Mouse (Mus musculus) CD8-positive naive resting alpha-beta T cell, adult 2 months (primary cell): ENCODE results near the gene Lonrf3.

Experiments used
- DNase-seq, 2 experiments: peaks; one replicate each; pipeline ENCODE4 v3.0.0; 2022; ENCODE audit warnings: low read depth in 2 of 2, low spot score in 2 of 2

The Lonrf3 gene

DNA sequence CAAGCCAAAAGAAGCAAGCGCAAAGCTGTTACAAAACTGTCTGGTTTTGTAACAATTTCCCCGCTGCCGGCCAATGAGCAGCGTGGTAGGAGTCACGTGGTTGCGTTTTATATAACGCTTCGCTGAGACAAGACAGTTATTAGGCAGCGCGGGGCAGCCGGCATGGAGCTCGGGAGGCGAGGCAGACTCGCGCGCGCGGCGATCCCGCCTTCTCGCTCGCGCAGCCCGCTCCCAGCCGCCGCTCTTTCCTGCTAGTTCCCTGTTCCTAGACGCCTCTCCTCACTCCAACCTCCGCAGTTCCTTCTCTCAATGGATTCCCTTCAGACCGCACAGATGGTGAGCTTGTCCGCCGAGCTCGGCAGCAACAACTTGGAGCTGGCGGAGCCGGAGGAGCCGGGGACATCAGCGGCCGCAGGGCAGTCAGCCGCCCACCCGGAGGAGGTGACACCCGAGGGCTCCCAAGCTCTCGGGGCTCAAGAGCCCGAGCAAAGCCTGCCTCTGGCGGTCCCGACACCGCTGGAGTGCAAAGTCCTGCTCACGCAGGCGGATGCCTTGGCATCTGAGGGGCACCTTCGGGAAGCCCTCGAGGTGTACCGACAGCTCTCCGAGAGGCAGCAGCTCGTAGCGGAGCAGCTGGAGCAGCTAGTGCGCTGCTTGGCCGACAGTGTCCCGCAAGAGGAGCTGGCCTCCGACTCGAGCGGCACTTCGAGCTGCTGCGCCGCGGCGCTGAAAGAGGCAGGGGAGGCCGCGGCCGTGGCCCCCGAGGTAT lies at the start of gene Lonrf3:
Gene Lonrf3 (plus strand): TSS at position 83 of the 769 bp plus-strand sequence.
- DNase-seq, result peak; percentile 1 to 27

DNA sequence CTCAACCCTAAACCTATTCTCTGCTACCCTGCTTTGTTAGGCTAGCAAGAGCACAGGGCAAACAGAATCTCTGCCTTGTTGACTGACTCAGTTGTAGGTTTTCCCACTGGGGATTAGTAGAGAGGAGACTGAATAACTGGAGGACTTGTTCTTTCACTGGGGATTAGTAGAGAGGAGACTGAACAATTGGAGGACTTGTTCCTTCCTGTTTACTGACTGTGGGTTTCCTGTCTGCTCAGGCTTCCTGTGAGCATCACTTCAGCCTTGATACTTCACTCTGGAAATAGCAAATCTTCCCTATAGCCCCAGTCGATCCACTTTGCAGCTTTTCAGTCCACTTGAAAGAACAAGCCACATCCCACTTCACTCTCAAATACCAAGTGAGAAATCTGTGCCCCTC lies 49.4 kb upstream of the Lonrf3 start:
- no peak for DNase-seq

DNA sequence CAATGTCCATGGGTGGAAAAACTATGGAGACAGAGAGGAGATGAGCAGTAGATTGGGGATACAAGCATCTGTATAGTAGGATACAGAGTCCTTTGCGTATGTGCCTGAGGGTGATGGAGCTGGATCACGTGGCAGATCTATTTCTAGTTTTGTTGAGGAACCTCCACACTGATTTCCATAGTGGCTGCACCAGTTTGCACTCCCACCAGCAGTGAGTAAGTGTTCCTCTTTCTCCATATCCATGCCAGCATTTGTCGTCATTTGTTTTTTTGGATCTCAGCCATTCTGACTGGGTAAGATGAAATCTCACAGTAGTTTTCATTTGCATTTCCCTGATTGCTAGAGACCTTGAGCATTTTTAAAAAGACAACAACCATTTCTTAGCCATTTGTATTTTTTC lies 16.7 kb upstream of the Lonrf3 start:
- no peak for DNase-seq

DNA sequence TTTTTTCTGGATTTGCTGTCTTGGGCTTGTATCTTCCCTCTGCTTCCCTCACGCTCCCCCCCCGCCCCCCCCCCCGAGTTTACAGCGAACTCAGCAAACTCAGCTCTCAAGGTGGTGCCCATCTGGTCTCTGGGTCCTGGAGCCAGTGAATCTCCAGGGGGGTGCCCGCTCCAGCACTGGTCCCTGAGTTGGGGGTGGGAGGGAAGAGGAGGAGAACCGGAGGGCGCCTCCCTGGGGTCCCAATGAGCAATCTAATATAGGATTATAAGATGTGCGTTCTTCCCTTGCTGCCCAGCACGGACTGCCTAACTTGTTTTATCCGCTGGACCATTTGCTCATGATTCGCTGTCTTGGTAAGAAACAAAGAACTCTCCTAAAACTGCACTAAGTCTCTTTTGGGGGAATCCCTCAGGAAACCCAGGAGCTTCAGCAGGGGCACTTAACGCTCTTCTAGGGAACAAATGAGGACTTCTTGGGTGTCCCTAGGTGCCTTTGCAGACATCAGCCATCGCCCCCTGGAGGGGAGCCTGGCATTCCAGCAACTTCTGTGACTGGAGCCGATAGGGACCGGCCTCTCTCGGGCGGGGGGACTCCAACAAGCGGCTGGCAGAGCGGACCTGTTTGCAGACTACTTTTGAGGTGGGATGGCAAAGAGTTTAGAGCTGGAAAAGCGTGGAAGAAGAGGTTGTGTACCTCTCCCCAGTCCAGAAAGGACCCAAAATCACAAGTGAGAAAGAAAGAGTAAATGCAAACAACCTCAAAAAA lies 480 bp upstream of the Lonrf3 start:
- peak in 1 of 2 experiments; percentile 4 for DNase-seq

DNA sequence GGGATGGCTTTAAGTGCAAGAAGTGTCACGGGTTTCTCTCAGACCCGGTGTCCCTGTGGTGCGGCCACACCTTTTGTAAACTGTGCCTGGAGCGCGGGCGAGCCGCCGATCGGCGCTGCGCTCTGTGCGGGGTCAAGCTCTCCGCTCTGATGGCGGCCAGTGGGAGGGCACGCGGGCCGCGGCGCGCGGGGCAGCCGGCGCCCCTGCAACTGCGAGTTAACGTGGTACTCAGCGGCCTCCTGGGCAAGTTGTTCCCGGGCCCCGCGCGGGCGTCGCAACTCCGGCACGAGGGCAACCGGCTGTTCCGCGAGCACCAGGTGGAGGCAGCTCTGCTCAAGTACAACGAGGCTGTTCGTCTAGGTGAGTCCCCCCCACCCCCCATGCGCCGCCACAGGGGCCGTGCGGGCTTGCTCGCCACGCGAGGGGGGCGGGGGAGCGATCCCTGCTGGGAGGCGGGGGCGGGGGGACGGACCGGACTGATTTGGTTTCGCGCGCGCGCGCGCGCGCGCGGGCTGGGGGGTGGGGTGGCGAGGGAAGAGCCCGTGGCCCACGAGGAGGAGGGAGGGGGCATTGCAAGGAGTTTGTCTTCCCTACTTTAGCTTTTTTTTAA lies 992 bp downstream of the Lonrf3 start:
- DNase-seq, result no peak

DNA sequence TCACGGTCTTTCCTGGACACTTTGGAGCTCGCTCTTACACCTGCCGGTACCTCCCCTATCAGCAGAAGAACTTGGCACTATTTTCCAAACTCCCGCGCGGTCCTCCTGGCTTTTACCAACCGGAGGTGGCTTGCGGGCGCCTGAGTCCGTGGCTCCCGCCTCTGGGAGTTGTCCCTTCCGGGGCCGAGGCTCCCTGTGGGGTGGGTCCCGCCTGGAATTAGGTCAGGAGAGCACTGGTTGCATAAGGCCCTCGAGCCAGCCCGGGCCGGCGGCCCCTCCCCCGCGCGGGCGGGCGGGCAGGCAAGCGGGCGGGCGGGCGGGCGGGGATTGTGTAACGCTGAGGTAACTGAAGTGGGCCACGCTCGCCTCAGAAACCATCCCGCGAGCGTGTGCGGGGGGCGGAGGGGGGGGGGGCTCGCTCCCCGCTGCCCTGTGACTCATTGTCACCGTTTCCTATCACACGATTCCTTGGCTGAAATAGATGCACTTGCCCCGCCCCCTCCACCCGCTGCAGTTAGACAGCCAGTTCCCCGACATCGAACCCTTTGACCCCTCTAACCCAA lies 1.8 kb downstream of the Lonrf3 start:
- peak in 1 of 2 experiments; percentile 4 for DNase-seq

DNA sequence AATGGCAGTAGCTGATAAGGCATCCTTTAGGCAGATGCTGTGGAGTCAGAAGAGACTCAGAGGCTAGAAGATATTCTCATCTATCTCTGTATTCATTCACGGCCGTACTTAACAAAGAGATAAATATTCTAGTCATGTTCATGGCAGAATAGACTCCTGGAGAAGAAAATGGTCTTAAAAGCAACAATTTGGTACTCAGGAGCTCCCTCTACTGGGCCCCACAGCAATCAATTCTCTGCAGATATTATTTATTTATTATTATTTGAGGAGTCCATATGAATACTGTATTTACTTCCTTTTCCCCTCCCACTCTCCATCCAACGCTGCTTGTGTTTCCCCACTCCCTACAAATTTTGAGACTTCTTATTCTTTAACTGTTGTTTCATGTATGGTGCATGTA lies 24.3 kb downstream of the Lonrf3 start:
- DNase-seq, result no peak

DNA sequence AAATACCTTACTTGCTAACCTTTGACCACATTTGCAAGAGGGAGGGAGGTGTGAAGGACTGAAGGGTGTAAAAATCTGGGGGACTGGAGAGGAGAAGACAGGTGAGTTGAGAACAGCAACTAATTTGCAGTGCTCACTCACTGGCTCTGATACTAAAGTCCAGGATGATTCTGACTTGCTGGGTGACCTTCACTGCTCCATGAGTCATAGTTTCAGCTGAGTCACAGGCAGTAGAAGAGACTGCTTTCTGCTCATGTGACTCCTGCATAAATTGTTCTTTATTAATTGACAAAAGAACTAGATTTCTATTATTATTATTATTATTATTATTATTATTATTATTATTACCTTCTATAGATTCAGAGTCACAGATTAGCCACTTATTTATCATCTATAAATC lies 57.2 kb downstream of the Lonrf3 start:
- no peak for DNase-seq

DNA sequence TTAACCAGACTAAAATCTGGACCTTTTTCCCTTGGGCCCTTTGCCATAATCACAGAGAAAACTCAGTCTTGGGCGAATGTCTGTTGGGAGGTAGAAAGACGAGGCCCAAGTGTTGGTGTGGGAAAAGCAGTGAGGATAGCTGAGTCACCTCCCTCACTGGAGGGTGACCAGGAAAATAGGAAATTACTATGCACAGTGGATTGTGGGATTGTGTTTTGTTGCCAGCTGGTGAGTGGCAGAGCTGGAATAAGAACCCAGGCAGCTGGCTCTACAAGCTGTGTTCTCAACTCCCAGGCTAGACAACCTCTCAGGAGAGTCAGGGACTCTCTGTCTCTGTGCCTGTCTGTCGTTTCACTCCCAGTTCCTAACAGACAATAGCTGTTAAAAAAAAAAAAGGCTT lies 61.8 kb downstream of the Lonrf3 start:
- DNase-seq, result no peak

DNA sequence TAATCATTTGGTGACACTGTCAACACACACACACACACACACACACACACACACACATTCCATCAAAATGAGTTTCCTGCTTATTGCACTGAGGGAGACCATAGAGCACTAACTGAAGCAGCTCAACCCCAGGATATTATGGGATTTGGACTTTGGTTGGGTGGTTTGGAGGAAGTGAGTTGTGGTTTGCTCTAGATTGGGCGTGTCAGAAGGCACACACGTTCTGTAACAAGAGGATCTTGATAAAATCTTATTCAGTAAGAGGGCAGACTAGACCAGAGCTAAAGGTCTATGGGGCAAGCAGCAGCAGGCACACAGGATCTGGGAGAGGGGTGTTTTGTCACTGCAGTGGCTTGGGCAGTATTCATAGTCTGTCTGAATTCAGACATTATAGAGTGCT lies 62.4 kb downstream of the Lonrf3 start:
- no peak for DNase-seq

DNA sequence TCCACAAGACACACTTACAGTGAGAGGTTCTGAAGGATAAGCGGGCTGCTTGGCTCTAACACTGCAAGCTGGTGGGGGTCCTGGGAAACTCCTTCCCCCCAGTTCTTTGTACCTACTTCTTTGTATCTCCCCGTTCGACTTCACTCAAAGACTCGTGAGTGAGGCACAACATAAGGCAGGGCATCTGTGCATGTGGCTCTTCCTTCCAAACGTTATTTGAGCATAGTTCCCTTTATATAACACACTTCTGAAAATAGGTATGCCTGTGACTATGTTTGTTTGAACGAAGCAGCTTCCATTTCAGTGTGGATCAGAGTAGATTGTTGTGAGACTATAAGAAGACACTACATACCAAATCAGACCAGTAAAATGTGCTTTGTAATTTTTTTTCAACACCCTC lies 64.5 kb downstream of the Lonrf3 start:
- no peak for DNase-seq

DNA sequence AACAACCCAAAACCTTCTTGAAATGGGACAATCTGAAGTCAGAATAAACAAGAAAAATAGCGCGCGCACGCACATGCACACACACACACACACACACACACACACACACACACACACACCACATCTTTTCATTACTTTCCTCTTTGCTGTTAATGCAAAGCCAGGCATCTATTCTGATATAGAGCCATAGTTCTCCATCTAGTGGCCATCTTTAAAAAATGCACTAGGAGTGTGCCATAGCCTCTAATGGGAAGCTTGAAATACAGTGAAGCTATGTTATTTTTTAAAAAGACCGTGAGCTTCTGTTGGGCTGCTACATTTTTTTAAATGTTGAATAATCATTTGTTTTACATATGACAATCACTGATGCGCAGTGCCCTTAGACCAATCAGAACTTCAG lies 65.1 kb downstream of the Lonrf3 start:
- DNase-seq, result no peak

DNA sequence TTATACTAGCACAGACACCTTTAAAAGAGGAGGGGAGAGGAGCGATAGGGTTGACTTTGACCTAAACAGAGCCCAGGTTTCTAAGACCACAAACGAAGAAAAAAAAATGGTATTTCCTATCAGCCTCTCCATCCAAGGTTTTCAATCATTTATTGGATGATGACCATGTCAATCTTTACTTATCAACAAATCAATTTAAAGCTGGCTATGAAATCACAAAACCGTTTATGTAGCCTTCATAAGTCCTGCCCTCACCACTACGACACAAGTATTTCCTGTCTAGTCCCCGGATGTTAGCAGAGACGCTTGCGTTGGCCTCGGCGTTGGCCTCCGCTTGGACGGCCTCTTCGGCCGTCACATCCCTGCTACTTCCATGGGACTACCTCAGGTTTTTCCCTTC lies 72.8 kb downstream of the Lonrf3 start, which contains the start of gene Gm6268:
Gene Gm6268 (plus strand): TSS at position 301 of the 400 bp plus-strand sequence.
- no peak for DNase-seq

DNA sequence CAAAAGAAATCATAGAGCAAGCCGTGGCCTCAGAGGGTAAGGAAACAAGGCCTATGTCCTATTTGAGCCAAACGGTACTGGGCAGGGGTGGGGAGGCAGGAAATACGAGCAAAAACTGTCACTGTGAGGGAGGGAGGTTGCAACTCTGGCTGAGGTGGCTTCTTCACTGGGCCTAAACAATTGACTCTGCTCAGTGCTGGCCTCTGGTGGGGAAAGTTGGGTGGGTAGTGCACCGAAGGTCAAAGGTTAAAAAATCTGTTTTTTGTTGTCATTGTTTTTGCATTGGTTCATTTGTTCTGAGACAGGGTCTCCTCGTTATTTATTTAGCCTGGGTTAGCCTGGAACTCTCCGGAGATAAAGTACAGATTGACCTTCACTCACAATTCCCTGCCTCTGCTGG lies 74.2 kb downstream of the Lonrf3 start:
- DNase-seq, result peak in 1 of 2 experiments; percentile 11
